Mouse (Mus musculus): Measurements from ENCODE around the gene Olfr1270. TPM values are rescaled to one million over a fixed set of nuclear protein-coding genes. Genes with fewer than 3 reads are reported as not detected.
A peak's percentile ranks its signal among the peaks of the same experiment; 100 is the strongest.
"Not testable (repeated sequence)": the region's sequence is repeated elsewhere in the genome, so short reads cannot be mapped to it uniquely, and the experiment has no call there.

Olfr1270 gene
- polyA plus RNA-seq (2014; fragmentation: Nextera tagmentation; extraction: Ambion mirVana) = not detected in 2 replicates

- Histone ChIP-seq H3K4me2 (ENCODE audit: low read depth, low read length, severe bottlenecking) (no peak within 1 kb of the TSS), H3K27me3 (ENCODE audit: control insufficient read depth, insufficient read depth, low read length) (no peaks in the 10 kb centered on the region), H3K9me3 (ENCODE audit: control insufficient read depth, low read length) (no peaks in the 10 kb centered on the region), H3K4me1 (replicated peaks; ENCODE audit: control insufficient read depth, insufficient read depth, low read length) (no peaks in the 10 kb centered on the region), H3K27ac (ENCODE audit: low read depth, low read length) (no peak within 1 kb of the TSS), H3K36me3 (ENCODE audit: control insufficient read depth, insufficient read depth, low read length) (no peaks in the 10 kb centered on the region), H3K4me3 (ENCODE audit: low read depth, low read length) (no peak within 1 kb of the TSS), H3K9ac (ENCODE audit: low read length) (no peak within 1 kb of the TSS)
- DNase-seq (ENCODE audit: low spot score) = no peak
- WGBS = 89% methylated on average over 3 of the region's 3 CpGs
- no peak for ATAC-seq (replicated peaks; ENCODE audit: low FRiP score)
Measured at GRCm38 (mm10) chr2:90152991-90153390, at the start of gene Olfr1270. Gene Olfr1270 (minus strand): TSS chr2:90153091.

GRCm38 (mm10) chr2:90199606-90200005 lies 46.7 kb upstream of the Olfr1270 start:
- not testable (repeated sequence) for DNase-seq (ENCODE audit: low spot score); H3K4me1 ChIP-seq (replicated peaks; ENCODE audit: control insufficient read depth, insufficient read depth, low read length); H3K4me3 ChIP-seq (ENCODE audit: low read depth, low read length); ATAC-seq (replicated peaks; ENCODE audit: low FRiP score); H3K36me3 ChIP-seq (ENCODE audit: control insufficient read depth, insufficient read depth, low read length); H3K27ac ChIP-seq (ENCODE audit: low read depth, low read length); H3K4me2 ChIP-seq (ENCODE audit: low read depth, low read length, severe bottlenecking); H3K27me3 ChIP-seq (ENCODE audit: control insufficient read depth, insufficient read depth, low read length); H3K9me3 ChIP-seq (ENCODE audit: control insufficient read depth, low read length); H3K9ac ChIP-seq (ENCODE audit: low read length)
- no CpG with 5 or more reads among the region's 4 CpGs for WGBS

GRCm38 (mm10) chr2:90195285-90195684 lies 42.4 kb upstream of the Olfr1270 start:
- not testable (repeated sequence) for H3K27me3 ChIP-seq (ENCODE audit: control insufficient read depth, insufficient read depth, low read length); DNase-seq (ENCODE audit: low spot score); H3K27ac ChIP-seq (ENCODE audit: low read depth, low read length); H3K4me1 ChIP-seq (replicated peaks; ENCODE audit: control insufficient read depth, insufficient read depth, low read length); H3K36me3 ChIP-seq (ENCODE audit: control insufficient read depth, insufficient read depth, low read length); H3K9ac ChIP-seq (ENCODE audit: low read length); H3K4me2 ChIP-seq (ENCODE audit: low read depth, low read length, severe bottlenecking); H3K9me3 ChIP-seq (ENCODE audit: control insufficient read depth, low read length); H3K4me3 ChIP-seq (ENCODE audit: low read depth, low read length)
- WGBS = no CpG with 5 or more reads among the region's 6 CpGs
- 0 out of 2 replicates have a peak, but pooled peaks have one; percentile 33 for ATAC-seq (replicated peaks; ENCODE audit: low FRiP score)

- not testable (repeated sequence) for H3K4me3 ChIP-seq (ENCODE audit: low read depth, low read length); H3K27ac ChIP-seq (ENCODE audit: low read depth, low read length); H3K4me2 ChIP-seq (ENCODE audit: low read depth, low read length, severe bottlenecking); H3K36me3 ChIP-seq (ENCODE audit: control insufficient read depth, insufficient read depth, low read length); H3K27me3 ChIP-seq (ENCODE audit: control insufficient read depth, insufficient read depth, low read length); DNase-seq (ENCODE audit: low spot score); H3K9me3 ChIP-seq (ENCODE audit: control insufficient read depth, low read length); H3K4me1 ChIP-seq (replicated peaks; ENCODE audit: control insufficient read depth, insufficient read depth, low read length); H3K9ac ChIP-seq (ENCODE audit: low read length)
- no CpG with 5 or more reads among the region's 3 CpGs for WGBS
- peak; percentile 61; the same call in 1 of the 2 replicates for ATAC-seq (replicated peaks; ENCODE audit: low FRiP score)
Measured at GRCm38 (mm10) chr2:90194750-90195149, 41.9 kb upstream of the Olfr1270 start.

GRCm38 (mm10) chr2:90187082-90187481 lies 34.2 kb upstream of the Olfr1270 start:
- WGBS = no CpG with 5 or more reads among the region's 5 CpGs
- not testable (repeated sequence) for H3K9ac ChIP-seq (ENCODE audit: low read length)

GRCm38 (mm10) chr2:90186082-90186481 lies 33.2 kb upstream of the Olfr1270 start:
- H3K36me3 ChIP-seq (ENCODE audit: control insufficient read depth, insufficient read depth, low read length); H3K27ac ChIP-seq (ENCODE audit: low read depth, low read length); DNase-seq (ENCODE audit: low spot score); H3K27me3 ChIP-seq (ENCODE audit: control insufficient read depth, insufficient read depth, low read length); ATAC-seq (replicated peaks; ENCODE audit: low FRiP score); H3K9me3 ChIP-seq (ENCODE audit: control insufficient read depth, low read length); H3K4me1 ChIP-seq (replicated peaks; ENCODE audit: control insufficient read depth, insufficient read depth, low read length); H3K4me2 ChIP-seq (ENCODE audit: low read depth, low read length, severe bottlenecking); H3K9ac ChIP-seq (ENCODE audit: low read length); H3K4me3 ChIP-seq (ENCODE audit: low read depth, low read length): not testable (repeated sequence)
- no CpG with 5 or more reads among the region's 4 CpGs for WGBS

More at GRCm38 (mm10) chr2:90187082-90187481, 34.2 kb upstream of the Olfr1270 start:
- not testable (repeated sequence) for ATAC-seq (replicated peaks; ENCODE audit: low FRiP score); H3K27me3 ChIP-seq (ENCODE audit: control insufficient read depth, insufficient read depth, low read length); H3K36me3 ChIP-seq (ENCODE audit: control insufficient read depth, insufficient read depth, low read length); H3K9me3 ChIP-seq (ENCODE audit: control insufficient read depth, low read length); H3K4me2 ChIP-seq (ENCODE audit: low read depth, low read length, severe bottlenecking); H3K4me3 ChIP-seq (ENCODE audit: low read depth, low read length); DNase-seq (ENCODE audit: low spot score); H3K4me1 ChIP-seq (replicated peaks; ENCODE audit: control insufficient read depth, insufficient read depth, low read length); H3K27ac ChIP-seq (ENCODE audit: low read depth, low read length)

- Histone ChIP-seq H3K9ac (ENCODE audit: low read length) (no peak overlapping the region), H3K4me1 (replicated peaks; ENCODE audit: control insufficient read depth, insufficient read depth, low read length) (no peaks in the 10 kb centered on the region), H3K4me2 (ENCODE audit: low read depth, low read length, severe bottlenecking) (no peak overlapping the region), H3K36me3 (ENCODE audit: control insufficient read depth, insufficient read depth, low read length) (no peaks in the 10 kb centered on the region), H3K9me3 (ENCODE audit: control insufficient read depth, low read length) (no peaks in the 10 kb centered on the region), H3K27ac (ENCODE audit: low read depth, low read length) (no peak overlapping the region), H3K4me3 (ENCODE audit: low read depth, low read length) (no peak overlapping the region), H3K27me3 (ENCODE audit: control insufficient read depth, insufficient read depth, low read length) (no peaks in the 10 kb centered on the region)
- ATAC-seq (replicated peaks; ENCODE audit: low FRiP score) (no peak), DNase-seq (ENCODE audit: low spot score) (no peak)
- 93% methylated on average over 9 of the region's 9 CpGs for WGBS
Measured at GRCm38 (mm10) chr2:90153916-90154315, 1.0 kb upstream of the Olfr1270 start.

- H3K4me1 ChIP-seq (replicated peaks; ENCODE audit: control insufficient read depth, insufficient read depth, low read length) = no peaks in the 10 kb centered on the region
- no peak within 1 kb of the TSS for H3K4me3 ChIP-seq (ENCODE audit: low read depth, low read length)
- H3K36me3 ChIP-seq (ENCODE audit: control insufficient read depth, insufficient read depth, low read length) = no peaks in the 10 kb centered on the region
- H3K4me2 ChIP-seq (ENCODE audit: low read depth, low read length, severe bottlenecking) = no peak within 1 kb of the TSS
- no peak within 1 kb of the TSS for H3K27ac ChIP-seq (ENCODE audit: low read depth, low read length)
- no peak for ATAC-seq (replicated peaks; ENCODE audit: low FRiP score)
- no peaks in the 10 kb centered on the region for H3K9me3 ChIP-seq (ENCODE audit: control insufficient read depth, low read length)
- no peak within 1 kb of the TSS for H3K9ac ChIP-seq (ENCODE audit: low read length)
- no peak for DNase-seq (ENCODE audit: low spot score)
- H3K27me3 ChIP-seq (ENCODE audit: control insufficient read depth, insufficient read depth, low read length) = no peaks in the 10 kb centered on the region
Measured at GRCm38 (mm10) chr2:90142196-90142595, 10.7 kb downstream of the Olfr1270 start, which contains the start of gene Olfr32. Gene Olfr32 (minus strand): TSS chr2:90142296.

GRCm38 (mm10) chr2:90121312-90121711 lies 31.6 kb downstream of the Olfr1270 start, which contains the start of gene Olfr1269:
Gene Olfr1269 (minus strand): TSS chr2:90121412.
- ATAC-seq (replicated peaks; ENCODE audit: low FRiP score) (no peak), DNase-seq (ENCODE audit: low spot score) (no peak)
- no peak within 1 kb of the TSS for H3K27ac ChIP-seq (ENCODE audit: low read depth, low read length)
- H3K9ac ChIP-seq (ENCODE audit: low read length) = no peak within 1 kb of the TSS
- no peak within 1 kb of the TSS for H3K4me2 ChIP-seq (ENCODE audit: low read depth, low read length, severe bottlenecking)
- no peaks in the 10 kb centered on the region for H3K36me3 ChIP-seq (ENCODE audit: control insufficient read depth, insufficient read depth, low read length)
- WGBS = 93% methylated on average over 1 of the region's 1 CpGs
- H3K4me3 ChIP-seq (ENCODE audit: low read depth, low read length) = no peak within 1 kb of the TSS
- no peaks in the 10 kb centered on the region for H3K27me3 ChIP-seq (ENCODE audit: control insufficient read depth, insufficient read depth, low read length)
- H3K4me1 ChIP-seq (replicated peaks; ENCODE audit: control insufficient read depth, insufficient read depth, low read length) = no peaks in the 10 kb centered on the region
- H3K9me3 ChIP-seq (ENCODE audit: control insufficient read depth, low read length) = no peaks in the 10 kb centered on the region

Measured in forebrain, embryonic 11.5 days (tissue).